8 mouse cellular contexts compared by ENCODE assay signal in the genomic region with DNA sequence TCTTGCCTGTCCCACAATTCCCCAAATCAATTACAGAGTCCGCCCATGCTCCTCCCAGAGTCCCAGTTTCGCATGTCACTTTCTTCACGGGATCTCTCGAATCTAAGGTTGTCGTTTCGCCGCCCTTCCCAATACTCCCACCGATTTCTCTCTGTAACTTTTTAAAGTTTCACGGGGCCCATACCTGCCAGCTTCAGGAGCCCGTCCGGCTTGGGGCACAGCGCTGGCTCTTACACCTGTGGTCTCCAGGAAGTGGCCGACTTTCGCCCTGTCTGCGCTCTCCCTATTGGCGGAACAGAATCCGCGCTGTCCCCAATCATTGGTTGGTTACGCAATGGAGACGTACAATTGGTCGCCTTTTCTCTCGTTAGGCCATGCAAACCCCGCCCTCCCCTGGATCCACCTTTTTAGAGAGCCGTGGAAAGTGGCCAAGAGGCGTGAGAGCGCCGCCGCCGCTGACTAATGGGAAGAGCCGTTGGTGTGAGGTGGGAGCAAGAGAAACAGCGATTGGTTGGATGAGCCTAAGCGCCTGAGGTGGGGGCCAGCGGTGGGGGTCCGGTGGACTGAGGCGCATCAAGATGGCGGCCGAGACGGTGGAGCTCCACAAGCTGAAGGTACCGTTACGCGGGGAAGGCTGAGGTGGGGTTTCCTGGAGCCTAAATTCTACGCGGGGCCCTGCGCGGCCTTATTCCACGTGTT. TPM values are rescaled to one million over a fixed set of nuclear protein-coding genes. Genes with fewer than 3 reads are reported as not detected.
DNase-seq lines count a peak whose midpoint lies in the region; ATAC-seq and TF ChIP-seq lines count a peak whose summit lies in the region.

Ormdl2 (minus strand) TSS at position 288 of the 699 bp plus-strand sequence.

- ATAC-seq in erythroid progenitor cell, adult 5-6 weeks (replicated peaks; ENCODE audit: low FRiP score, poor library complexity, severe bottlenecking): peak; percentile 98
- peak; percentile 99 for ATAC-seq in heart, embryonic 12.5 days (ENCODE audit: insufficient number of reproducible peaks, low FRiP score)
- ATAC-seq in kidney, postnatal 0 days (replicated peaks; ENCODE audit: low FRiP score, low read depth): peak; percentile 100
- ATAC-seq in liver, embryonic 11.5 days (replicated peaks; ENCODE audit: low FRiP score): peak; percentile 99
- peak; percentile 100 for ATAC-seq in stomach, embryonic 14.5 days (ENCODE audit: insufficient number of reproducible peaks, insufficient read depth, low FRiP score, low read depth)

- H3K4me3 ChIP-seq in heart, embryonic 12.5 days: peak within 1 kb of the TSS; percentile 90
- peak within 1 kb of the TSS; percentile 94 for H3K4me3 ChIP-seq in kidney, postnatal 0 days (replicated peaks; ENCODE audit: low read depth, low read length)
- peak within 1 kb of the TSS; percentile 91 for H3K4me3 ChIP-seq in liver, embryonic 11.5 days (ENCODE audit: low read depth, low read length)
- H3K4me3 ChIP-seq in stomach, embryonic 14.5 days (ENCODE audit: low read depth, low read length): peak within 1 kb of the TSS; percentile 63

- under 1% methylated on average over 46 of the region's 46 CpGs for WGBS in heart, embryonic 12.5 days
- 1% methylated on average over 46 of the region's 46 CpGs for WGBS in kidney, postnatal 0 days
- WGBS in liver, embryonic 11.5 days: under 1% methylated on average over 46 of the region's 46 CpGs
- under 1% methylated on average over 46 of the region's 46 CpGs for WGBS in stomach, embryonic 14.5 days

- H3K4me1 ChIP-seq in heart, embryonic 12.5 days (replicated peaks): peaks cover 12% of the 10 kb centered on the region
- peaks cover 4% of the 10 kb centered on the region; the same call in 1 of the 2 replicates for H3K4me1 ChIP-seq in kidney, postnatal 0 days (replicated peaks; ENCODE audit: insufficient read depth, low read length)
- peaks cover 17% of the 10 kb centered on the region for H3K4me1 ChIP-seq in liver, embryonic 11.5 days (replicated peaks; ENCODE audit: control insufficient read depth, insufficient read depth, low read length)
- H3K4me1 ChIP-seq in stomach, embryonic 14.5 days (ENCODE audit: control insufficient read depth, insufficient read depth, low read length): peaks cover 12% of the 10 kb centered on the region; the same call in 1 of the 2 replicates

- peak within 1 kb of the TSS; percentile 94 for H3K4me2 ChIP-seq in heart, embryonic 12.5 days
- peak within 1 kb of the TSS; percentile 87 for H3K4me2 ChIP-seq in kidney, postnatal 0 days (ENCODE audit: low read length)
- H3K4me2 ChIP-seq in liver, embryonic 11.5 days: peak within 1 kb of the TSS; percentile 92
- peak within 1 kb of the TSS; percentile 91 for H3K4me2 ChIP-seq in stomach, embryonic 14.5 days (replicated peaks; ENCODE audit: low read depth, low read length)

- peak; percentile 30; the same call in 1 of the 2 replicates for TF ChIP-seq CTCF in kidney, postnatal 0 days (IDR thresholded peaks at IDR 0.05; ENCODE audit: low read depth)

- no peaks in the 10 kb centered on the region for H3K9me3 ChIP-seq in heart, embryonic 12.5 days (replicated peaks)
- H3K9me3 ChIP-seq in kidney, postnatal 0 days (replicated peaks; ENCODE audit: low read length): no peaks in the 10 kb centered on the region
- H3K9me3 ChIP-seq in liver, embryonic 11.5 days (ENCODE audit: control insufficient read depth, low read length): no peaks in the 10 kb centered on the region
- no peaks in the 10 kb centered on the region for H3K9me3 ChIP-seq in stomach, embryonic 14.5 days (ENCODE audit: control insufficient read depth, low read depth, low read length)

- H3K9ac ChIP-seq in heart, embryonic 12.5 days: peak within 1 kb of the TSS; percentile 89
- peak within 1 kb of the TSS; percentile 82 for H3K9ac ChIP-seq in kidney, postnatal 0 days (ENCODE audit: low read depth, low read length)
- peak within 1 kb of the TSS; percentile 90 for H3K9ac ChIP-seq in liver, embryonic 11.5 days (ENCODE audit: low read depth, low read length)
- H3K9ac ChIP-seq in stomach, embryonic 14.5 days (replicated peaks; ENCODE audit: low read depth, low read length): peak within 1 kb of the TSS; percentile 72

- DNase-seq in CD4-positive helper T cell, adult 2 months (ENCODE audit: low read depth, low spot score): peak; percentile 99
- DNase-seq in brain, embryonic 18.5 days (ENCODE audit: low read depth, low spot score): peak; percentile 98
- peak; percentile 100 for DNase-seq in kidney, postnatal 0 days (ENCODE audit: low spot score)
- peak; percentile 97 for DNase-seq in liver, embryonic 11.5 days (ENCODE audit: low spot score)
- DNase-seq in naive thymus-derived CD4-positive, alpha-beta T cell, adult 2 months (ENCODE audit: low read depth): peak; percentile 99

- peak within 1 kb of the TSS; percentile 67 for H3K27ac ChIP-seq in heart, embryonic 12.5 days (ENCODE audit: poor library complexity, severe bottlenecking)
- peak within 1 kb of the TSS; percentile 60; the same call in 1 of the 2 replicates for H3K27ac ChIP-seq in kidney, postnatal 0 days
- peak within 1 kb of the TSS; percentile 64; the same call in 1 of the 2 replicates for H3K27ac ChIP-seq in liver, embryonic 11.5 days (ENCODE audit: low read depth, low read length)
- peak within 1 kb of the TSS; percentile 48; the same call in 1 of the 2 replicates for H3K27ac ChIP-seq in stomach, embryonic 14.5 days (ENCODE audit: low read length)

- H3K27me3 ChIP-seq in heart, embryonic 12.5 days (replicated peaks): no peaks in the 10 kb centered on the region
- H3K27me3 ChIP-seq in kidney, postnatal 0 days (ENCODE audit: insufficient read depth, low read length): no peaks in the 10 kb centered on the region
- H3K27me3 ChIP-seq in liver, embryonic 11.5 days (replicated peaks; ENCODE audit: control insufficient read depth, insufficient read depth, low read length): no peaks in the 10 kb centered on the region
- H3K27me3 ChIP-seq in stomach, embryonic 14.5 days (ENCODE audit: control insufficient read depth, insufficient read depth, low read length): no peaks in the 10 kb centered on the region

- H3K36me3 ChIP-seq in heart, embryonic 12.5 days: peaks cover 40% of the 10 kb centered on the region
- peaks cover 18% of the 10 kb centered on the region for H3K36me3 ChIP-seq in kidney, postnatal 0 days (ENCODE audit: insufficient read depth, low read length)
- H3K36me3 ChIP-seq in liver, embryonic 11.5 days (ENCODE audit: control insufficient read depth, insufficient read depth, low read length): peaks cover 11% of the 10 kb centered on the region
- H3K36me3 ChIP-seq in stomach, embryonic 14.5 days (ENCODE audit: control insufficient read depth, insufficient read depth, low read length): peaks cover 25% of the 10 kb centered on the region

RNA-seq across cellular contexts. Expression of gene Ormdl2, which starts in this region (rescaled TPM):
- total RNA-seq in erythroid progenitor cell, adult 5-6 weeks (2015; ENCODE audit: low replicate concordance): 32.7 and 45.4 TPM in 2 replicates
- total RNA-seq in erythroid progenitor cell, adult 5-6 weeks (2017; ENCODE audit: low replicate concordance): 23.9 and 91.4 TPM in 2 replicates
- 36.0 and 39.2 TPM in 2 replicates for polyA plus RNA-seq in heart, embryonic 12.5 days (2016; fragmentation: Nextera tagmentation; extraction: Ambion mirVana)
- polyA plus RNA-seq in kidney, postnatal 0 days (2015; fragmentation: Nextera tagmentation; extraction: Ambion mirVana): 87.2 and 87.5 TPM in 2 replicates
- 114 and 116 TPM in 2 replicates for polyA plus RNA-seq in liver, embryonic 11.5 days (2014; fragmentation: Nextera tagmentation; extraction: Ambion mirVana)
- 69.6 and 76.6 TPM in 2 replicates for polyA plus RNA-seq in stomach, embryonic 14.5 days (2014; fragmentation: Nextera tagmentation; extraction: Ambion mirVana)

Comparison
In these comparisons a context has a peak if more than half of its experiments do, and no peak if none do; other contexts are left out.
1. Peak in every context shown above with its lines: DNase-seq, ATAC-seq, H3K4me3 ChIP-seq and H3K27ac ChIP-seq.